Mouse (Mus musculus): ENCODE data around the gene Fgf11. TPM values are rescaled to one million over a fixed set of nuclear protein-coding genes. Genes with fewer than 3 reads are reported as not detected.

Fgf11 gene
- total RNA-seq, 2 experiments from 2014 or later = not detected

- ATAC-seq (replicated peaks; ENCODE audit: low FRiP score, poor library complexity, severe bottlenecking) = no peak
Observed at GRCm38 (mm10) chr11:69818871-69819270, 17.2 kb upstream of the Fgf11 start.

- no peak for ATAC-seq (replicated peaks; ENCODE audit: low FRiP score, poor library complexity, severe bottlenecking)
Observed at GRCm38 (mm10) chr11:69818365-69818764, 16.7 kb upstream of the Fgf11 start, which contains the start of gene Spem2. Gene Spem2 (minus strand): TSS chr11:69818465.

- ATAC-seq (replicated peaks; ENCODE audit: low FRiP score, poor library complexity, severe bottlenecking) = no peak
Observed at GRCm38 (mm10) chr11:69816520-69816919, 14.9 kb upstream of the Fgf11 start.

- ATAC-seq (replicated peaks; ENCODE audit: low FRiP score, poor library complexity, severe bottlenecking) = no peak
Observed at GRCm38 (mm10) chr11:69815155-69815554, 13.5 kb upstream of the Fgf11 start, which contains the start of gene Gm39566. Gene Gm39566 (minus strand): TSS chr11:69815298.

- no peak for ATAC-seq (replicated peaks; ENCODE audit: low FRiP score, poor library complexity, severe bottlenecking)
Observed at GRCm38 (mm10) chr11:69810280-69810679, 8.6 kb upstream of the Fgf11 start.

- no peak for ATAC-seq (replicated peaks; ENCODE audit: low FRiP score, poor library complexity, severe bottlenecking)
Observed at GRCm38 (mm10) chr11:69807641-69808040, 6.0 kb upstream of the Fgf11 start.

GRCm38 (mm10) chr11:69806378-69806777, 4.7 kb upstream of the Fgf11 start:
- ATAC-seq (replicated peaks; ENCODE audit: low FRiP score, poor library complexity, severe bottlenecking) = no peak

GRCm38 (mm10) chr11:69804972-69805909, 3.6 kb upstream of the Fgf11 start, which contains the start of gene Tmem102:
Gene Tmem102 (minus strand): TSS chr11:69805624.
- ATAC-seq (replicated peaks; ENCODE audit: low FRiP score, poor library complexity, severe bottlenecking) = no peak

GRCm38 (mm10) chr11:69804652-69804940, 2.9 kb upstream of the Fgf11 start:
- no peak for ATAC-seq (replicated peaks; ENCODE audit: low FRiP score, poor library complexity, severe bottlenecking)

GRCm38 (mm10) chr11:69803786-69804651, 2.4 kb upstream of the Fgf11 start:
- 0 out of 2 replicates have a peak, but pooled peaks have one; percentile 27 for ATAC-seq (replicated peaks; ENCODE audit: low FRiP score, poor library complexity, severe bottlenecking)

GRCm38 (mm10) chr11:69803328-69803727, 1.7 kb upstream of the Fgf11 start:
- ATAC-seq (replicated peaks; ENCODE audit: low FRiP score, poor library complexity, severe bottlenecking) = no peak

GRCm38 (mm10) chr11:69802648-69803105, 1.0 kb upstream of the Fgf11 start:
- no peak for ATAC-seq (replicated peaks; ENCODE audit: low FRiP score, poor library complexity, severe bottlenecking)

GRCm38 (mm10) chr11:69800392-69801197, 1.1 kb downstream of the Fgf11 start:
- no peak for ATAC-seq (replicated peaks; ENCODE audit: low FRiP score, poor library complexity, severe bottlenecking)

GRCm38 (mm10) chr11:69800138-69800391, 1.6 kb downstream of the Fgf11 start:
- ATAC-seq (replicated peaks; ENCODE audit: low FRiP score, poor library complexity, severe bottlenecking) = no peak

GRCm38 (mm10) chr11:69799394-69800137, 2.1 kb downstream of the Fgf11 start:
- ATAC-seq (replicated peaks; ENCODE audit: low FRiP score, poor library complexity, severe bottlenecking) = no peak

- ATAC-seq (replicated peaks; ENCODE audit: low FRiP score, poor library complexity, severe bottlenecking) = no peak
Observed at GRCm38 (mm10) chr11:69797924-69798323, 3.7 kb downstream of the Fgf11 start.

- ATAC-seq (replicated peaks; ENCODE audit: low FRiP score, poor library complexity, severe bottlenecking) = no peak
Observed at GRCm38 (mm10) chr11:69795983-69796435, 5.6 kb downstream of the Fgf11 start.

GRCm38 (mm10) chr11:69795168-69795982, 6.3 kb downstream of the Fgf11 start, which contains the start of gene Chrnb1:
Gene Chrnb1 (minus strand): TSS chr11:69795943.
- ATAC-seq (replicated peaks; ENCODE audit: low FRiP score, poor library complexity, severe bottlenecking) = peak; percentile 95

All from erythroblast, adult 5-6 weeks (primary cell).